Mouse (Mus musculus): ENCODE results near the gene A930004D18Rik. TPM values are rescaled to one million over a fixed set of nuclear protein-coding genes. Genes with fewer than 3 reads are reported as not detected.

Gene A930004D18Rik
- total and polyA plus RNA-seq, 3 experiments, result 0.39 to 1.8 TPM; not detected in 1

GRCm38 (mm10) chr2:18027448-18028139 lies 9.9 kb downstream of the A930004D18Rik start (continued):
- peak; percentile 68 to 97 (median 95) for TF ChIP-seq CTCF (IDR thresholded peaks at IDR 0.05 in 2 of 3, conservative IDR thresholded peaks at IDR 0.05 in 1 of 3; ENCODE audit: control insufficient read depth in 1 of 3, insufficient read depth in 1 of 3, low read depth in 2 of 3, low read length in 3 of 3, poor library complexity in 1 of 3, severe bottlenecking in 1 of 3)
- peak; percentile 87 for TF ChIP-seq SMC3 (IDR thresholded peaks at IDR 0.05; ENCODE audit: low read depth, low read length)
- no peak for TF ChIP-seq MYB (IDR thresholded peaks at IDR 0.05; ENCODE audit: low read depth, low read length)
- no peak; the same call in 1 of the 2 replicates for TF ChIP-seq ELF1 (IDR thresholded peaks at IDR 0.05; ENCODE audit: low read depth, low read length)
- no peak for TF ChIP-seq MAFK (IDR thresholded peaks at IDR 0.05; ENCODE audit: borderline replicate concordance, low read depth, low read length)

GRCm38 (mm10) chr2:18026116-18026947 lies 11.2 kb downstream of the A930004D18Rik start:
- Histone ChIP-seq H3K4me1 (ENCODE audit: control insufficient read depth in 1 of 2, insufficient read depth in 2 of 2, low read length in 2 of 2) (peaks cover 0 to 5% of the 10 kb centered on the region in 2 experiments; a peak in 1 of 4 replicates), H3K9ac (ENCODE audit: control insufficient read depth, low read depth, low read length, poor library complexity, severe bottlenecking) (no peak overlapping the region), H3K27ac (ENCODE audit: control insufficient read depth, low read depth, low read length) (no peak overlapping the region), H3K9me3 (replicated peaks; ENCODE audit: insufficient read depth, low read length) (no peaks in the 10 kb centered on the region), H3K4me3 (ENCODE audit: control insufficient read depth in 1 of 2, insufficient read depth in 1 of 2, low read depth in 2 of 2, low read length in 2 of 2) (no peak overlapping the region), H3K79me2 (ENCODE audit: control insufficient read depth, insufficient read depth, low read length, poor library complexity) (no peaks in the 10 kb centered on the region), H3K27me3 (ENCODE audit: control insufficient read depth in 1 of 2, insufficient read depth in 2 of 2, low read length in 2 of 2) (peaks cover 2 to 8% of the 10 kb centered on the region in 2 experiments; a peak in 3 of 4 replicates), H3K36me3 (ENCODE audit: control insufficient read depth in 1 of 2, insufficient read depth in 2 of 2, low read length in 2 of 2) (no peaks in the 10 kb centered on the region)
- no peak for DNase-seq (ENCODE audit: low read depth, low spot score)
- TF ChIP-seq USF2 (IDR thresholded peaks at IDR 0.05; ENCODE audit: borderline replicate concordance in 1 of 2, insufficient read depth in 1 of 2, low read depth in 1 of 2, low read length in 2 of 2), result no peak
- TF ChIP-seq HCFC1 (IDR thresholded peaks at IDR 0.05; ENCODE audit: low read depth, low read length), result no peak
- no peak for TF ChIP-seq RCOR1 (IDR thresholded peaks at IDR 0.05; ENCODE audit: low read depth, low read length)
- no peak for TF ChIP-seq MYB (IDR thresholded peaks at IDR 0.05; ENCODE audit: low read depth, low read length)
- no peak for TF ChIP-seq E2F4 (IDR thresholded peaks at IDR 0.05; ENCODE audit: borderline replicate concordance, low read depth, low read length)
- TF ChIP-seq JUND (IDR thresholded peaks at IDR 0.05; ENCODE audit: low read depth, low read length), result no peak
- no peak for TF ChIP-seq ZNF384 (IDR thresholded peaks at IDR 0.05; ENCODE audit: low read depth, low read length)
- TF ChIP-seq GABPA (IDR thresholded peaks at IDR 0.05; ENCODE audit: low read depth, low read length), result no peak
- TF ChIP-seq MEF2A (IDR thresholded peaks at IDR 0.05; ENCODE audit: extremely low read depth, insufficient replicate concordance, low read depth, low read length, poor library complexity, severe bottlenecking), result no peak
- TF ChIP-seq ZC3H11A (IDR thresholded peaks at IDR 0.05; ENCODE audit: low read depth, low read length), result no peak
- TF ChIP-seq ZKSCAN1 (IDR thresholded peaks at IDR 0.05; ENCODE audit: low read depth, low read length), result no peak
- no peak for TF ChIP-seq CTCF (IDR thresholded peaks at IDR 0.05 in 2 of 3, conservative IDR thresholded peaks at IDR 0.05 in 1 of 3; ENCODE audit: control insufficient read depth in 1 of 3, insufficient read depth in 1 of 3, low read depth in 2 of 3, low read length in 3 of 3, poor library complexity in 1 of 3, severe bottlenecking in 1 of 3)
- no peak for TF ChIP-seq SIN3A (IDR thresholded peaks at IDR 0.05; ENCODE audit: low read length)
- TF ChIP-seq CHD2 (IDR thresholded peaks at IDR 0.05; ENCODE audit: low read length), result no peak
- no peak for TF ChIP-seq UBTF (IDR thresholded peaks at IDR 0.05; ENCODE audit: borderline replicate concordance, insufficient read depth, low read depth, low read length)
- TF ChIP-seq MAX (IDR thresholded peaks at IDR 0.05; ENCODE audit: low read length), result no peak
- TF ChIP-seq MXI1 (IDR thresholded peaks at IDR 0.05; ENCODE audit: low read depth, low read length), result no peak
- TF ChIP-seq CHD1 (IDR thresholded peaks at IDR 0.05; ENCODE audit: low read depth, low read length), result no peak
- TF ChIP-seq ETS1 (IDR thresholded peaks at IDR 0.05; ENCODE audit: low read depth, low read length), result no peak
- no peak for TF ChIP-seq MAFK (IDR thresholded peaks at IDR 0.05; ENCODE audit: borderline replicate concordance, low read depth, low read length)
